ENCODE assay signal across 8 mouse cellular contexts in genomic region chr16:87495716-87496447, GRCm38 (mm10). TPM values are rescaled to one million over a fixed set of nuclear protein-coding genes. Genes with fewer than 3 reads are reported as not detected.
DNase-seq lines count a peak whose midpoint lies in the region; ATAC-seq and TF ChIP-seq lines count a peak whose summit lies in the region.

Cct8 (minus strand) TSS chr16:87495873.

- peak within 1 kb of the TSS; percentile 97 for H3K9ac ChIP-seq in forebrain, embryonic 16.5 days (replicated peaks; ENCODE audit: low read depth, low read length)
- H3K9ac ChIP-seq in lung, embryonic 14.5 days, result peak within 1 kb of the TSS; percentile 98

- TF ChIP-seq POLR2A in olfactory bulb, adult 2 months (IDR thresholded peaks at IDR 0.05; ENCODE audit: insufficient read depth, low read depth, low read length), result peak; percentile 74
- TF ChIP-seq POLR2A in thymus, adult 2 months (IDR thresholded peaks at IDR 0.05; ENCODE audit: control insufficient read depth, extremely low read depth, insufficient read depth, low read length, poor library complexity), result peak; percentile 67; the same call in 1 of the 2 replicates

- peak within 1 kb of the TSS; percentile 85 for H3K4me2 ChIP-seq in forebrain, embryonic 16.5 days (ENCODE audit: low read length)
- peak within 1 kb of the TSS; percentile 71 for H3K4me2 ChIP-seq in lung, embryonic 14.5 days

- TF ChIP-seq CTCF in G1E (IDR thresholded peaks at IDR 0.05; ENCODE audit: low read depth, low read length), result no peak
- TF ChIP-seq CTCF in layer of hippocampus, adult 2 months (conservative IDR thresholded peaks at IDR 0.05), result no peak
- no peak for TF ChIP-seq CTCF in lung, embryonic 14.5 days (IDR thresholded peaks at IDR 0.05; ENCODE audit: low read depth)
- TF ChIP-seq CTCF in olfactory bulb, adult 2 months (IDR thresholded peaks at IDR 0.05; ENCODE audit: insufficient read depth, low read depth, low read length), result no peak
- TF ChIP-seq CTCF in thymus, adult 2 months (IDR thresholded peaks at IDR 0.05; ENCODE audit: borderline replicate concordance, control insufficient read depth, extremely low read depth, insufficient read depth, low read length, poor library complexity), result no peak

- H3K27me3 ChIP-seq in G1E (ENCODE audit: insufficient read depth, low read length), result no peaks in the 10 kb centered on the region
- no peaks in the 10 kb centered on the region for H3K27me3 ChIP-seq in forebrain, embryonic 16.5 days (replicated peaks; ENCODE audit: control insufficient read depth, insufficient read depth, low read length)
- H3K27me3 ChIP-seq in lung, embryonic 14.5 days (ENCODE audit: insufficient read depth, low read length), result no peaks in the 10 kb centered on the region
- H3K27me3 ChIP-seq in thymus, adult 2 months (ENCODE audit: control insufficient read depth, insufficient read depth, low read length), result no peaks in the 10 kb centered on the region

- peak within 1 kb of the TSS; percentile 99 for H3K4me3 ChIP-seq in G1E (ENCODE audit: low read depth, low read length)
- H3K4me3 ChIP-seq in forebrain, embryonic 16.5 days (replicated peaks; ENCODE audit: low read length), result peak within 1 kb of the TSS; percentile 94
- H3K4me3 ChIP-seq in layer of hippocampus, adult 2 months, result peak within 1 kb of the TSS; percentile 96
- H3K4me3 ChIP-seq in lung, embryonic 14.5 days (ENCODE audit: low read depth, low read length), result peak within 1 kb of the TSS; percentile 98
- H3K4me3 ChIP-seq in olfactory bulb, adult 2 months (ENCODE audit: insufficient read depth, low read depth, low read length), result peak within 1 kb of the TSS; percentile 82
- H3K4me3 ChIP-seq in thymus, adult 2 months (ENCODE audit: control insufficient read depth, insufficient read depth, low read length), result peak within 1 kb of the TSS; percentile 85

- H3K9me3 ChIP-seq in G1E (replicated peaks), result no peaks in the 10 kb centered on the region
- H3K9me3 ChIP-seq in forebrain, embryonic 16.5 days (ENCODE audit: control insufficient read depth, low read length), result no peaks in the 10 kb centered on the region
- H3K9me3 ChIP-seq in lung, embryonic 14.5 days (ENCODE audit: low read depth, low read length), result no peaks in the 10 kb centered on the region

- H3K36me3 ChIP-seq in G1E (replicated peaks), result peaks cover 33% of the 10 kb centered on the region
- H3K36me3 ChIP-seq in forebrain, embryonic 16.5 days (ENCODE audit: control insufficient read depth, insufficient read depth), result peaks cover 13% of the 10 kb centered on the region
- peaks cover 29% of the 10 kb centered on the region for H3K36me3 ChIP-seq in lung, embryonic 14.5 days (ENCODE audit: insufficient read depth)
- H3K36me3 ChIP-seq in thymus, adult 2 months (ENCODE audit: control insufficient read depth, insufficient read depth, low read length), result peaks cover 22% of the 10 kb centered on the region

- intact Hi-C loops in heart, postnatal 36 days (cut with DNase I), result loop anchor here (2.0 to 5.0 kb wide), 2 partner anchors 41 to 201 kb away; partner anchors contain the start of genes Bach1 and Usp16

- ATAC-seq in G1E (ENCODE audit: extremely low read depth, insufficient number of reproducible peaks, low FRiP score, poor library complexity, severe bottlenecking), result peak; percentile 83
- ATAC-seq in forebrain, embryonic 16.5 days, result peak; percentile 98
- ATAC-seq in lung, embryonic 14.5 days (ENCODE audit: insufficient read depth), result peak; percentile 96

- peak within 1 kb of the TSS; percentile 82 for H3K27ac ChIP-seq in forebrain, embryonic 16.5 days (ENCODE audit: low read length)
- H3K27ac ChIP-seq in layer of hippocampus, adult 2 months, result peak within 1 kb of the TSS; percentile 90
- peak within 1 kb of the TSS; percentile 84 for H3K27ac ChIP-seq in lung, embryonic 14.5 days (ENCODE audit: low read depth)
- H3K27ac ChIP-seq in olfactory bulb, adult 2 months (ENCODE audit: insufficient read depth, low read depth, low read length), result peak within 1 kb of the TSS; percentile 22
- peak within 1 kb of the TSS; percentile 4; the same call in 1 of the 2 replicates for H3K27ac ChIP-seq in thymus, adult 2 months (ENCODE audit: control insufficient read depth, insufficient read depth, low read length)

- peak; percentile 90 for DNase-seq in G1E (ENCODE audit: low spot score)
- peak; percentile 97 for DNase-seq in cerebellum, adult 18-20 months
- DNase-seq in heart, postnatal 36 days, result peak; percentile 96 to 97
- DNase-seq in layer of hippocampus, adult 2 months (ENCODE audit: low spot score in 2 of 2), result peak; percentile 94 to 97
- DNase-seq in lung, embryonic 14.5 days, result peak; percentile 99
- peak; percentile 97 for DNase-seq in thymus, adult 2 months

- peaks cover 30% of the 10 kb centered on the region for H3K4me1 ChIP-seq in G1E (ENCODE audit: insufficient read depth, low read depth, low read length)
- H3K4me1 ChIP-seq in forebrain, embryonic 16.5 days (replicated peaks; ENCODE audit: control insufficient read depth, insufficient read depth, low read length), result peaks cover 18% of the 10 kb centered on the region
- peaks cover 4% of the 10 kb centered on the region; the same call in 1 of the 2 replicates for H3K4me1 ChIP-seq in lung, embryonic 14.5 days (ENCODE audit: insufficient read depth)
- H3K4me1 ChIP-seq in olfactory bulb, adult 2 months (ENCODE audit: control insufficient read depth, insufficient read depth, low read length), result peaks cover 5% of the 10 kb centered on the region; the same call in 1 of the 2 replicates
- H3K4me1 ChIP-seq in thymus, adult 2 months (replicated peaks; ENCODE audit: control insufficient read depth, insufficient read depth, low read length), result peaks cover 5% of the 10 kb centered on the region

- under 1% methylated on average over 48 of the region's 48 CpGs for WGBS in forebrain, embryonic 16.5 days
- under 1% methylated on average over 48 of the region's 48 CpGs for WGBS in lung, embryonic 14.5 days
- under 1% methylated on average over 48 of the region's 48 CpGs for WGBS in olfactory bulb, adult 2 months
- under 1% methylated on average over 48 of the region's 48 CpGs for WGBS in thymus, adult 2 months

RNA-seq across cellular contexts. Expression of gene Cct8, which starts in this region (rescaled TPM):
- 275 and 322 TPM in 2 replicates for total RNA-seq in G1E (2014; fragmentation: Nextera tagmentation)
- total RNA-seq in G1E (2017), result 616 and 806 TPM in 2 replicates
- 112 and 127 TPM in 2 replicates for polyA plus RNA-seq in G1E (2012)
- 450 and 485 TPM in 2 replicates for polyA plus RNA-seq in forebrain, embryonic 16.5 days (2015; fragmentation: Nextera tagmentation; extraction: Ambion mirVana)
- total RNA-seq in heart, postnatal 36 days (2021), result 100 to 1,000 TPM; 167 to 169 TPM
- 100 to 1,000 TPM; 167 to 173 TPM for total RNA-seq in layer of hippocampus, adult 2 months (2021)
- polyA plus RNA-seq in lung, embryonic 14.5 days (2014; fragmentation: Nextera tagmentation; extraction: Ambion mirVana), result 474 and 481 TPM in 2 replicates
- polyA plus RNA-seq in olfactory bulb, adult 2 months (2012; ENCODE audit: insufficient read depth, insufficient read length, low replicate concordance, missing spikeins), result 227 and 308 TPM in 2 replicates
- 36.1 and 37.7 TPM in 2 replicates for polyA plus RNA-seq in thymus, adult 2 months (2012; rRNA removed)

Comparison
In these comparisons a context has a peak if more than half of its experiments do, and no peak if none do; other contexts are left out.
1. Peak in every context shown above with its lines: DNase-seq, ATAC-seq, H3K4me3 ChIP-seq and H3K27ac ChIP-seq.
2. H3K27ac ChIP-seq: peak in every context shown above with its lines; median percentile 90 in layer of hippocampus, adult 2 months; 84 in lung, embryonic 14.5 days; 82 in forebrain, embryonic 16.5 days; 22 in olfactory bulb, adult 2 months; 4 in thymus, adult 2 months.